Mouse (Mus musculus) Muller cell, postnatal 12 days (primary cell): ENCODE data around the gene Flrt2.
"Not testable (repeated sequence)": the region's sequence is repeated elsewhere in the genome, so short reads cannot be mapped to it uniquely, and the experiment has no call there.

Experiments
- DNase-seq: peaks from one replicate; pipeline ENCODE4 v3.0.0-alpha.2; 2015; ENCODE audit errors: inconsistent ontology term

Gene Flrt2

DNA sequence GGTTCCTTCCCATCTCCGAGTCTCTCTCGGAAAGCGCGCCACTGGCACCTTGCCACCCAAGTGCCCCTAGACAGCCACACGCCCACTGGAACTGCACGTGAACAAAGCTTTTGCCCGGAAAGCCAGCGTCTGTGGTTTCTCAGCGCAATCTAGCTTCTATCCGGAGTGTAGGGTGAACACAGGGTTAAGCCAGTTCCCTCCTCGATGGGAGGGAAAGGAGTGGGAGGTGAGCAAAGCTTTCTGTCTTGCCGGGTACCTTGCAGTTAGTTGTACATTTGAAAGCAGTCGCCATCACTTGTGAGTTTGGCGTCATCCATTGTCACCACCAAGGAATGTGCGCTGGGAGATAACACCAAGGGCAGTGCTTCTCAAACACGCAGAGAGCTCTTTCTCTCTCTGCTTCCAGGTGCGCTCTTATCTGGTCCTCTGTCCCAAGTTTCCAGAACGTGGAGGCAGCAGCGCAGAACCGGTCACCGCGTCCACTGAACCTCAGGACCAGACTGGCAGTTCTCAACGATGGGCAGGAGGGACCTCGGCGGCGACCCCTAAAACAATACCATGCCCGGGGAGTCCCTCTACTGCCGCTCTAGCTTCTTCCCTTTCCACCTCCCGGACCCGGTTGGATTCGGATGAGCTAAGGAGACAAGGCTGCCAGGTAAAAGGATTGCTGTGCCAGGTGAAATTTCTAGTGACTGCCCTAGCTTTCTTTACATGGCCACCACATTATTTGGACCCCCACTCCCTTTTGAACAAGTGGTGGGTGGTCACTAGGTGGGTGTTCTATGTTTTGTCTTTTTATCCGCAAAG, at the start of gene Flrt2:
TSS of gene Flrt2 (plus strand) at position 266 of the 807 bp plus-strand sequence.
- DNase-seq: peak; percentile 67

DNA sequence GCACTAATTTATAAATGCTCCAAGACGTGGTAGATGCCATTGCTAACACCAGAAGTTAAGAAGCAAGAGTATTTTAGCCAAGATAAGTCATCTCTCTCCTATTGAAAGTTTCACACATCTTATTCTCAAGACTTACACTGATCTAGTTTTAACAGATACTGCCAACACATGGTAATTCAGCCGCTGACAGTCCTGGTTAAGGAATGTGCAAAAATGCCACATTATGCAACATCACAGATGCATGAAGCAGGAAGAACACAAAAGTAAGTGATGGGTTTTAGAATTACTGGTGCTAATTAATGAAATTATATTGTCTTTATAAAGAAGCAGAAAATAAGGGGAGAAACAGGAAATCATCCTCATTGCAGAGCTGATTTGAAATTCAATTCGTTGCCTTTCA, 49.8 kb upstream of the Flrt2 start:
- peak; percentile 76 for DNase-seq

DNA sequence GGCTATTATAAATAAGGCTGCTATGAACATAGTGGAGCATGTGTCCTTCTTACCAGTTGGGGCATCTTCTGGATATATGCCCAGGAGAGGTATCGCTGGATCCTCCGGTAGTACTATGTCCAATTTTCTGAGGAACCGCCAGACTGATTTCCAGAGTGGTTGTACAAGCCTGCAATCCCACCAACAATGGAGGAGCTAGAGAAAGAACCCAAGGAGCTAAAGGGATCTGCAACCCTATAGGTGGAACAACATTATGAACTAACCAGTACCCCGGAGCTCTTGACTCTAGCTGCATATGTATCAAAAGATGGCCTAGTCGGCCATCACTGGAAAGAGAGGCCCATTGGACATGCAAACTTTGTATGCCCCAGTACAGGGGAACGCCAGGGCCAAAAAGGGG, 44.8 kb upstream of the Flrt2 start:
- not testable (repeated sequence) for DNase-seq

DNA sequence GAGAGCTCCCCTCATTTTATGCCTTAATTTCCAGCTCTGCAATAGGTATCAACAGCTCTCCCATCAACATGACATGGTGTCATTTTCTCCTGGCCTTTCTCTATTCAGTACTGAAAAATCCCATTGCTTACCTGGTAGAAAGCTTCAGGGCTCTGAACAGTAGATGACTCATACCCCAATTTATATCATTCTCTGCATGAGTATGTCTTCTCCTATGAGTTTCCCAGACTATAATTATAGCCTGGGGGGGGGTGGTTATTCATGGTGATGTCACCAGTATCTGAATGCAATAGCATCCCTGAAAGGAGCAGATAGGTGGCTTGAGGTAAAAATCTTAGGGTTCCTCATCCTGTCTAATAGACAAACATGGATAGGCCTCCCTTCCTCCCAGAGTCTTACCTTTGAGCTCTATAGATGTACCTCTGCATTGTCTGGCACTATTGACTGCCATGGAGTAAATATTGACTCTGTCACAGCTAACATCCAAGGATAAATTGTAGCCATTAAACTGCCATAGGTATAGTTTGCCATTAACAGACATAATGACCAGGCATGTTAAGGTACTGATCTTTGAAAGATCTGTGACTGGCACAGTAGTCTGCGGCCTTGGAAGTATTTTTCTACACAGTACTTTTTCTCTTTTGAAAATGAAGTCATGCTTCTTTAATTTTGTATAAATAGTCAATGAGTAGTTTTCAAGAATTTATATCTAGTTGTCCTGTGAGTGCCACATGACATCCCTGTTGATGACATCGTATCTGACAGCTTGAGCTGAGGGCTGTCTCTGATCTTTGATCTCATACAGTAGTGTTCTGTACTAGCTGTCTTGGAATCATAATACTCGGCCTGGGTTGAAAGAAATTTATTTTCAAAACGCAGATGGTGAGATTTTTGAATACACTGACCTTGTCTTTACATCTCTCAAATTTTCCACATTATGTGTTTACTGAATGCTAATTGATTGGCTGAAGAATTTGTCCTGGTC, 39.6 kb upstream of the Flrt2 start:
- peak; percentile 69 for DNase-seq

DNA sequence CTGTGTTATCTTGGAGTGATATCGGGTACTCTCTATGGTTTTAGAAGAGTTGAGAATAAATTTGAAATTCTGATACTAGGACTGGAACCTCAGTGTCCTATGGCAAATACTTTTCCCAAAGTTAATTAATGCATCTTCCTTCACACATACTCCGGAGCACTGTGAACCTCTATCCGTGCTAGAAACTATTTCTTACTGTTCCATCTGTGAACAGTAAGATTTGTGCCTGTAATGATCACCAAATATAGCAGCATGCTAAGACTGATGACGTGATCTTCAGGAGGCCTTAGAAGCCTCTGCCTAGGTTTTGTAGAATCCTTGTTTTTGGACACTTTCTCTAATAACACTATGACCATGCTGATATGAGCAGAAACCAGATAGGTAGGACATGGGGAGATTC, 35.4 kb upstream of the Flrt2 start:
- DNase-seq: no peak

DNA sequence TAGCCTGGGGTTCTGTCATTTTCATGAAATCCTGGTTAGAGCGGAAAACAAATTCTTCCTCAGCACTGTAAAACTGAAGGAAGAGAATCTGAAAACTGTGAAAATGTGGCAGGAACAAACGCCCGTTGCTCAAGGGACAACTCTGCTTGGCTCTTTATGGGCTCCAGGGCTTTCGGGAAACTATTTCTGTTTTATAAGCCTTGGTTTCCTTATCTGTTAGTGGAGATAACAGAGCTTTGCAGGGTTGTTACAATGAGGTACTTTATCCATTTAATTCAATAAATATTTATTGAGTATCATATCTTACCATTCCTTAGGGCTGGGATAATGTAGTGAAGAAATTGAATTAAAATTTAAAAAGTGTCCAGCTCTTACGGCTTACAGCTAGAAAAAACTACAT, 24.7 kb upstream of the Flrt2 start:
- no peak for DNase-seq

DNA sequence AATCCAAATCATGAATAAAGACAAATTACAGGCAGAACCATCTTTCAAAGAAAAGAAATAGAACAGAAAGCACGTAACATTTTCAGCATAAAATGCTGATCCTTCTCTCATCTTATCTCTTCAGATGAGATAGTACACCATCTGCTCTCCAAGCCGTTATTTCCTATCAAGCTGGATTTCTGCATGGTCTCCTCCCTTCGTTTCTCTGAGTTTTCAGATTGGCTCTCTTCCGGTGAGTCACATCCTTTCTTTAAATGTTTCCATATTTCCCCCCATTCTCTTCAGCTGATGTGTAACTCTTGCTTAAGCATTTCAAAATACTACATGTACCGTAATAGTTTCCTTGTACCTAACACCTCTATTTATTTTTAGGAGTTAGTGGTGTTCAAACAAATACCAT, 16.3 kb upstream of the Flrt2 start:
- DNase-seq: no peak

DNA sequence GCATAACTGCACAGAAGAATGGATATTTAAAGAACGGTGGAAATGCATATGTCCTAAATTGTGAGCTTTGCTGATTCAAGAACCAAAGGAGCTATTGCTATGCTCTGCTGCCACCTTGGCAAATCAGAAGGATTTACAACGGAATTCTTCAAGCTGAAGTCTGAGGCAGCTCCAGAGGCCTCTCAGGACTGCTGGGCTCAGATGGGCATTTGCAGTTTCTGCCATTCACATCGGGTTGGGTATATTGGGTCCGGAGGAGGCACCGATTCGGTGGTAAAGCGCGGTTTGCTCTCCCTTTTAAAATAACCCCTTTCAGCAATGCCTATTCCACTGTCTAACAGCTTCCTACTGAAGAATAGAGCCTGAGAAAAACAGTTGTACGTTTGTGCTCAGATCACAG, 1.2 kb upstream of the Flrt2 start:
- DNase-seq: peak; percentile 60

DNA sequence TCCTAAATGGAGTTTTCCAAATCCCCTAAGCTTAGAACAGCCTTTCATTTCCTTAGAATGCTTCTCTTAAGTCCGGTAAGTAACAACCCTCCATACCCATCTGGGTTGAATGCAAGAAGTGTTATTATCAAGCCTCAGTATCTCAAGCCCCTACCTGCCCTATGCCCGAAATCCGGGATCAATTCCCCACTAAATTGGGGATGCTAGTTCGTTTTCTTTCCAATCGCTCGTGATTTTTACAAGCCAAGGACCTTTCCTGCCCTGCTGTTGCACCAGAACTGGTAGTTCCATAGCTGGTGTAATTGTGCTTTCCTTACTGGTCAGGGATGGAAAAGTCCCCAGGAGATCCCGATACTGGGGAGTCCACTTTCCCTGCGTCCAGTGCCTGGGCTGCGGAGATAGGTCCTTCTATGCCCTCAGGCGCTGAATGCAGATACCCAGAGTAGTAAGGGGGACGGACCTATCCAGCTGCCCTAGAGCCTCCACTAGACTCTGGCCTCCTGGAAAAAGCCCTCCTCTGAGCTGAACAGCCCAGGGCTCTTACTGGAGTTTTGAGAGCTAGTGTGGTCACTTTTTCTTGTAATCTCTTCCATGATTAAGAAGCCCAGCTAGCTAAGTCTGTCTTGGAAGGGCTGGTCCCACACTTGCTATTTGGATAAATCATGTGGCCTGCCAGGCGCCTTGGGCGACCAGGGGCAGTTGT, 1.1 kb downstream of the Flrt2 start:
- DNase-seq: peak; percentile 62

DNA sequence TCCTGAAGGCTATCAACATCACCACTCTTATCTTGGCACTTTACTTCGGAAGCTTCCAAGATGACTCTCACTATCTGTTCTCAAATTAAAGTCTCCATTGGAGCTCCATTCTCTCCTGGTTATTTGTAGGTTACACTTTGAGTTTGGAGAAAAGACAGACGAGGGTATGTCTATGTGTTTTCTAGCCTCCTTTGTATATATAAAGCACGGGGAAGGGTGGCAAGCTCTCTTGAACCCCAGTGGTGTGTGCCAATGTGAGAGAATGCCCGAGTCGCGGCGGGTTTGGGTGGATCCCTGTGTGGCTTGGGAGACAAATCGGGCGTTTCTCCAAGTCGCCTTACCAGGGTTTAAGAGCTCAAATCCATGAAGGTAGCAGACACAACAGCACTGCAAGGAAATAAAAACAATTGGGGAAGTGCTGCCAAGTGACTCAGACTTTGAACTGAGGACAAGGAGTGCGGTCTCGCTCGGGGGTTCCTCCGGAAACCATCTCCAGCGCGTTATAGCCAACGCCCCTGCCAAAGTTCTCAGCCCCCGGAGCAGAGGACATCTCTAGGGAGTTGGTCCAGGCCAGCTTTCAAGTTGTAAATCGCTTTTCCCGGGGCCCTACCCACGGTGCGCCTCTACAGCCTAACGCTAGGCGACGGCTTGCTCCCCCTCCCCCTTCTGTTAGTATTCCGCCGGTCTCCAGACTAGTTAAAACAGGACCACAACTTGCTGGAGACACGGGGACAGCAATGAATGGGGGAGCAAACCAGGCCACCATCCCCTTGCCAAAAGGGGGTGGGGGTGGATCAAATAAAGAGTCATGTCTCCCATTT, 1.8 kb downstream of the Flrt2 start:
- DNase-seq: peak; percentile 73

DNA sequence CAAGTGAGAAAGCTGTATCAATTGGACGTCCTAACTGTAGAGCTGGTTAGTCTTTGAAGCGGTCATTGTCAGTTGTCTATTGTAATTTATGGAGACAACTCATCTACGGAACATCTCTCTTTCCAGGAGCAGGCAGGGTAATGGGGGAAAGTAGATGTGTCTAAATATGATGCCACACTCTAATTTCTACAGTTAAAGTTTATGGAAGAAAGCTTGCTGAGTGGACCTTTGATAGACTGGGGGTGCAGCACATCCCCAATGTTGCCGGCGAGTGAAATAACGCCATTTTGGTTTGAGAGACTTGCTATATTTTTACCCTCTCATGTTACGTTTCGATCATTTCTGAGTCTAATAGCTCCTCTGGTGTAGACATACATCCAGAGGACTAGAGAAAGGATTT, 2.5 kb downstream of the Flrt2 start:
- DNase-seq: no peak

DNA sequence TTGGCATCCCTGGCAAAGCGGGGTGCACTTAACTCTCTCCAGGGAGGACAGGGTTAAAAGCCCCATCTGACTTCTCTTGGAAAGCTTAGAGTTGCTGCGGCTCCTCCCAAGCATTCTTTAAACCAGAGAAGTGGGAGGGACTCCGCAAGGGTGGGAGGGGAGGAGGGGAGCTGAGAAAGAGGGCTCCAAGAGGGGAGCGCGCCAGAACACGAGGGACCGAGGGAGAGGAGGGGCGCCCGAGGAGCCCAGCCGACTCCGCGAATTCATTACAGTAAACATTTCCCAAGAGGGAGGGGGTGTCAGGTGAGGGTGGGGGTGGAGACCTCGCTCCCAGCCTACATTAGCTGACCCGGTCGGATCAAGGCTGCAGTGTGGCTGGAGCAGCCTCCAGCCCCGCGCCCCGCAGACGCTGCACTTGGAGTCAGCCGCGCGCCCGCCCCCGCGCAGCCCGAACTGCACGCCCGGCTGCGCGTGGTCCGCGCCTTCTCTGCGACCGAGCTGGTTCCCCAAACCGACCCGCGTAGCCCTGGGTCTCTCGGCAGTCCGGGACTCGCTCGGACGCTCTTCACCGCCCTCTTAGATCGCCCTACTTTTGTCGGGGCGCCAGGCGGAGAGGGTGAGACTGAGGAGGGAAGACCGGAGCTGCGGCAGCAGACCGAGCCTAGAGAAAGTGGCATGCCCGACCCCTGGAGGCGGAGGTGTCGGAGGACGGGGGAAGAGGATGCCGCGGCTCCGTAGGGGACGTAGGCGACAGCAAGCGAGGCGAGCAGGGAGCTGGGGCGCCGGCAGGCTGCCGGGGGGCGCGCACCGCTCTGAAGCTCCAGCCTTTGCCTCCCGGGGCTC, 3.2 kb downstream of the Flrt2 start:
- peak; percentile 95 for DNase-seq

DNA sequence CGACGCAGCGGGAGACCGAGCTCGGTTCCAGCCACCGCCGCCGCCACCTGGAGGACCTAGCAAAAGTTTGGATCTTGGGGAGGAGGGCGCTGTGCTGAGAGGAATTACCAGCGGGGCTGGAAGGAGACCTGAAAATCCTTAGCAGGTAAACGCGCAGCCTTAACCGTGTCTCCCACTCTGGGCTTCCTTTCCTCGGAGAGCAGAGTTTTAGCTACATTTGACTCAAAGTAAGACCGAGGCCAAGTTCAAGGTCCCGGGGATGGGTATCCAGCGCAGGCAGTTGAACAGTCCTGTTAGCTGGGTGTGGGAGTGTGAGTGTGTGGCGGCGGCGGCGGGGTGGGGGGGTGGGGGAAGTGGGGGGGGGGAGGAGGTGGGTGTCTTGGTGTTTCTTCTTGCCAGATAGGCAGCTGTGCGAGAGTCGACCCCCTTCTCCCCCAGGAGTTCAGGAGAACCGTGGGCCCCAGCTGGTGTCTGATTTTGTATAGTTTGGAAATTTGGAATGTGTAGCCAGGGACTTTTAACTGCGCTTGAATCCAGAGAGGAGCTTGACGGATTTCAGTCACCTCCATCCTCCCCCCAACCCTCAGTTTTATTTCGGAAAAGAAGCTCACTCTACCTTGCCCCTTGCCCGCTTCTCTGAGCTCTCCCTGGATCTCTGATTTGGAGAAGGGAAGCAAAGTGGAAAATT, 4.0 kb downstream of the Flrt2 start:
- peak; percentile 24 for DNase-seq

DNA sequence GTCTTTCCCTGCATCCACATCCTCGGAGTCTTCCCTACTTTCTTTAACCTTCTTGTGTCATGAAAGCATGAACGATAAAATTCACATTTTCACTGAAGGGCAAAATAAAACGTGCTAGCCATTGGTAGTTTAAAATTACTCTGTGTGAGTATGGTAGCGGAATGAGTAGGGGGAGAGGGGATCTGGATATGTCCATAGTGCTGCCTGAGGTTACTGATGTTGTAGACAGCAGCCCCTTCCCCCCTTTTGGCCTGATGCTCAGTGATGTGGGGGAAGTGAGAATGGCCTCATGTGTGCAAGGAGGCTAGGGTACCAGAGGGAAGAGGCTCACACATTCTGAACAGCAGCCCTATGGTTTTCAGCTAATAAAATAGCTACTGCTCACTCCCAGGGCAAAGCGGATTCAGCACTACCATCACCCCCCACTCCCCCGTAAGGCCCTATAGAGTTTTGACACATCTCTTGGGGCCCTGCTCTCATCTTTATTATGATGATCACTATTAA, 4.5 kb downstream of the Flrt2 start:
- peak; percentile 33 for DNase-seq

DNA sequence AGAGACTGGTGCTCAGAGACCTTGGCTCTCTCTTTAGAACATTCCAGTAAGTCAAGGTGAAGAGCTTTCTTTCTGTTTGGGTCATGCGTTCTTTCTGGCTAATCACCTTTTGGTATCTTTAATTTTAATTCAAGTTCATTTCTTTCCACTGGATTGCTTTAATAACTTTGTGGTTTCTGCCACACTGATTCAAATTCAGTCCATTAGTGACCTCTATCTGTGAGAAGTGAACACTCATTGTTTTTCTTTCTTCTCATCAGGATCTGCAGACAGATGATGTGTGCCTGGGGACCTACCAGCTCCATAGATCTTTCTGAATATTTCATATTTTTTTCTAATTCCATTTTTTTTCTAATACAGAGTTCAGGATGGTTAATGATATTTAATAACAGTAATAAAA, 6.5 kb downstream of the Flrt2 start:
- DNase-seq: peak; percentile 65

DNA sequence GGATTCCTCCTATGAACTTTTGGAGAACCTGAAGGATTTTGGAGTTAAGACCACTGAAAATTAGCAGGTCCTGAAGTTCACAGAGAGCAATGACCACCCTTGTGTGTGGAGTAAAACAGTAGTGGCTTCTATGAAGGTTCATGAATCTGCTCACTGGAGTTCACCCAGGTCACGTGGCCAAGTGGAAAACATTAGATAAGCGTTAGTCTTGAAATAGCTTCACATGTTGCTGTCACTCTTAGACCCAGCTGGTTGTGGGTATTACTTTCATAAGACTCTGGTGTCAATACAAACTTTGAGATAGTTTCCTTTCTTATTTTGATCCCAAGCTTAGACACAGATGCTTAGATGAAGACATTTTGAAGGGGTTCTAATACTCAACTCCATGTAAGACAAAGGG, 8.7 kb downstream of the Flrt2 start:
- no peak for DNase-seq

DNA sequence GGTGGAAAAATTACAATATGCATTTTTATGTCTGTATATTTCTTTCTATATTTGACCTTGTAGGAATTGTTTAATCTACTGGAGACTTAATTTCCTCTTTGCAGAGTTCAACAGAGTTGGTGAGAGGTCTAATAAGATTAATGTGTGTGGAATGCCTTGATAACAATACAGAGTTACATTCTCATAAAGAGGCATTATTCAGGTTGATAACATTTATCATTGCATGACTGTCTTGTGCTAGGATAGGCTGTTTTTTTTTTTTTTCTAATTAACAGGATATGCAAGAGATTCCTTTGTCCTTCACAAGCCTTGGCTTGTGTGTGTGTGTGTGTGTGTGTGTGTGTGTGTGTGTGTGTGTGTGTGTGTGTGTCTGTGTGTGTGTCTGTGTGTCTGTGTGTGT, 9.6 kb downstream of the Flrt2 start:
- peak; percentile 48 for DNase-seq

DNA sequence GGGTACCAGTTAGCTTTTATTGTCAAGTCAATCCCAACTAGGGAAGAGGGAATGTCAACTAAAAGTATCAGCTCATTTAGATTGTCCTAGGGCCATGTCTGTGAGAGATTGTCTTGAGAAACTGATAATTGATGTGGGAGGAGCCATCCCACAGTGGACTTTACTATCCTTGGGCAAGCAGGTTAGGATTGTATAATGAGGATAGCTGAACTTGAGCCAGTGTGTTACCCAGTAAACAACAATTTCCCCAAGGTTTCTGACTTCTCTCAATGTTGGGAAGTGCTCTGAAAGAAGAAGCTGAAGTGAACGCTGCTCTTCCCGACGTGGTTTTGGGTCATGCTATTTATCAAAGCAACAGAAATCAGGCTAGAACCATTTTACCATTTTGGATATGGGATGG, 13.0 kb downstream of the Flrt2 start:
- DNase-seq: no peak

DNA sequence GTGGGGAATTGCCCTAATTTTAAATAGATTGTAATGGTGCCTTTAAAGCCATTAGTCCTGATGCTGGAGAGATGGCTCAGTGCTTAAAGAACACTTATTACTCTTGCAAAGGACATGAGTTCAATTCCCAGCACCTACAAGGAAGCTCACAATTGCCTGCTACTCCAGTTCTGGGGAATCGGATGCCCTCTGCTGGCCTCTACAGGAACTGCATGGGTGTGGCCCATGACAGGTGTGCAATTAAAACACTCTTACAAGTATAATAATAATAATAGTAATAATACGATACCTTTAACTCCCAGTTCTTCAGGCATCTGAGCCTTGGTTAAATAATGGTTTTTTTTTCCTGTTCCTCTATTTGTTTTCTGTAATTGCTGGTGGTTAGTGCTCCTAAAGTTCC, 31.2 kb downstream of the Flrt2 start:
- no peak for DNase-seq

DNA sequence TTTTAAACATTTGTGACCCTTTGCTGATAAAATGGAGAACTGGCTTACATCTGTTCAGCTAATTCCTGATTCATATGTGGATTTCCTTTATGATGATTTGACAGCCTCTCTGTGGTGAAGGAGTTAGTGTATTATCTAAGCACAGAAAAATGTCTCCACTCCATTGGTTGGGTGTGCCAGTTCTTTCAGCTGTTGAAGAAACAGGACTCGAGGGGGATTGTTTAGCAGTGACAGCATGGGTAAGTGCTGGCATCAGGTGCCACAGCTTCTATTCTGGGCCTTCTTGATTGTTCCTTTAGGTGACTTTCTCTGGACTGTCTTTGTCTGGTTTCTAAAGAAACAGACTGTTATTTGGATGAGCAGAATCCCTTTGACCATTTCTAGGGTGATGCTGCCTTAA, 42.0 kb downstream of the Flrt2 start:
- no peak for DNase-seq
